Mouse (Mus musculus): ENCODE results near the gene Pknox1.

GRCm38 (mm10) chr17:31557947-31558542, 6.5 kb upstream of the Pknox1 start:
- TF ChIP-seq MAX (IDR thresholded peaks at IDR 0.05; ENCODE audit: low read depth) (no peak), REST (IDR thresholded peaks at IDR 0.05; ENCODE audit: insufficient read depth, insufficient read length) (no peak), POLR2A (IDR thresholded peaks at IDR 0.05; ENCODE audit: insufficient read length, low read depth) (no peak), CEBPB (IDR thresholded peaks at IDR 0.05; ENCODE audit: insufficient read depth, poor library complexity, severe bottlenecking) (no peak)

Data from myocyte (in vitro differentiated cells).